Mouse (Mus musculus) heart, embryonic 14.5 days (tissue): ENCODE results near the gene Tmc4. TPM values are rescaled to one million over a fixed set of nuclear protein-coding genes. Genes with fewer than 3 reads are reported as not detected.

ENCODE experiments used
- ATAC-seq: fragments of 200-750 bp; cut with Nextera tagmentation; 2 replicates; pipeline ENCODE4 v1.8.0; 2017; ENCODE audit warnings: low read depth, moderate TSS enrichment; ENCODE audit not compliant: insufficient number of reproducible peaks, insufficient read depth, low FRiP score
- H3K27ac ChIP-seq, 2 experiments: fragments of 200-500 bp in 1 of 2; fragments of 300-500 bp in 1 of 2; sonication (generic) in 1 of 2; replicated peaks in 1 of 2; 2 replicates each; pipeline ENCODE4 v1.5.1; 2012 to 2014; ENCODE audit warnings: low read depth in 2 of 2, low read length in 2 of 2, control low read depth in 1 of 2, mild to moderate bottlenecking in 1 of 2, mixed read lengths in 1 of 2; ENCODE audit not compliant: control insufficient read depth in 1 of 2, insufficient read depth in 1 of 2
- H3K27me3 ChIP-seq: fragments of 300-500 bp; sonication (generic); 2 replicates; pipeline ENCODE4 v1.6.1; 2014; ENCODE audit warnings: mild to moderate bottlenecking, low read length, control low read depth; ENCODE audit not compliant: control insufficient read depth, insufficient read depth
- H3K36me3 ChIP-seq: fragments of 300-500 bp; sonication (generic); 2 replicates; pipeline ENCODE4 v1.6.1; 2014; ENCODE audit warnings: mild to moderate bottlenecking, control low read depth, low read length, mixed read lengths; ENCODE audit not compliant: control insufficient read depth, insufficient read depth
- H3K4me1 ChIP-seq, 2 experiments: fragments of 200-500 bp in 1 of 2; fragments of 300-500 bp in 1 of 2; sonication (generic) in 1 of 2; 2 replicates each; pipeline ENCODE4 v1.6.1; 2012 to 2014; ENCODE audit warnings: low read length in 2 of 2, control low read depth in 1 of 2, mixed read lengths in 1 of 2; ENCODE audit not compliant: control insufficient read depth in 2 of 2, insufficient read depth in 2 of 2
- H3K4me2 ChIP-seq: fragments of 300-500 bp; sonication (generic); 2 replicates; pipeline ENCODE4 v1.6.1; 2014; ENCODE audit warnings: mild to moderate bottlenecking, low read length
- H3K4me3 ChIP-seq, 2 experiments: fragments of 200-500 bp in 1 of 2; fragments of 300-500 bp in 1 of 2; sonication (generic) in 1 of 2; 2 replicates each; pipeline ENCODE4 v1.5.1; 2012 to 2014; ENCODE audit warnings: low read length in 2 of 2, mild to moderate bottlenecking in 2 of 2, control low read depth in 1 of 2, low read depth in 1 of 2, moderate library complexity in 1 of 2; ENCODE audit not compliant: control insufficient read depth in 1 of 2, insufficient read depth in 1 of 2
- H3K9ac ChIP-seq: fragments of 300-500 bp; sonication (generic); 2 replicates; pipeline ENCODE4 v1.6.1; 2014; ENCODE audit warnings: mild to moderate bottlenecking, low read length
- H3K9me3 ChIP-seq: fragments of 300-500 bp; sonication (generic); 2 replicates; pipeline ENCODE4 v1.6.1; 2016; ENCODE audit warnings: low read length, control low read depth; ENCODE audit not compliant: control insufficient read depth
- WGBS: fragments of 180-500 bp; shearing (Covaris S2); extraction: QIAGEN DNeasy Blood & Tissue Kit; methylation state at CpG from one replicate; pipeline ENCODE4 v1.1.7; 2014; 5-methylcytosine and 5-hydroxymethylcytosine counted together
- polyA plus RNA-seq: library from polyadenylated mRNA; unstranded; fragments of >200 nt; fragmentation: Nextera tagmentation; extraction: Ambion mirVana; gene quantifications from 2 replicates; pipeline ENCODE4 v1.2.1, GENCODE M21; 2014

The Tmc4 gene
- polyA plus RNA-seq, 1 experiment from 2014 or later, result 3.9 TPM

DNA sequence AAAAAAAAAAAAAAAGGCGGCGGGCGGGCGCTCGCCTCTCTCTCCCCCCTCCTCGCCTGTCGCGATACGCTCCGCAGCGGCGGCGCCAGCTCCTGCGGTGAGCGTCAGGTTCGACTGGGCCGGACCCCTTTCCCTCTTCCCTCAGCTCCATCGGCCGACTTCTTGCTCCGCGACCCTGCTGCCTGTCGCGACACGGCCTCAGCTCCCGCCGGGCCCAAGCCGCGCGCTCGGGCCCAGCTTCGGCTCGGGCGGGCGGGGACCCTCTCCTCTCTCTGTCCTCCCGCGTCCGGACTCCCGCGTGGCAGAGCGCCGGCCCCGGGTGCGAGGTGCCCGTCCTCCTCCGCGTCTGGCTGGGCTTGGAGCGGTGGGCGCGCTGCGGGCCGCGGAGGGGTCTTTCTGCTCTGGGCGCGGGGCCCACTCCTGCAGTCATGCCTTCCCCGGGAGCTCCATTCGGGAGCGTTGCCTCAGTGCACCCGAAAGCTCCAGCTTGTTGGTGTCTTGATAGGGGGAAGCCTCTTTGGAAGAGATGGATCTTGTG lies 31.8 kb downstream of the Tmc4 start:
- peak overlapping the region; percentile 80 for H3K4me2 ChIP-seq
- no peaks in the 10 kb centered on the region for H3K27me3 ChIP-seq
- peaks cover 12 to 24% of the 10 kb centered on the region in 2 experiments for H3K4me1 ChIP-seq
- WGBS, result 0% methylated on average over 40 of the region's 58 CpGs
- peak overlapping the region; percentile 90 to 93 for H3K4me3 ChIP-seq
- no peak for ATAC-seq
- H3K27ac ChIP-seq, result peak overlapping the region; percentile 97 to 98
- H3K9me3 ChIP-seq, result no peaks in the 10 kb centered on the region
- H3K36me3 ChIP-seq, result peaks cover 27% of the 10 kb centered on the region
- peak overlapping the region; percentile 98 for H3K9ac ChIP-seq

DNA sequence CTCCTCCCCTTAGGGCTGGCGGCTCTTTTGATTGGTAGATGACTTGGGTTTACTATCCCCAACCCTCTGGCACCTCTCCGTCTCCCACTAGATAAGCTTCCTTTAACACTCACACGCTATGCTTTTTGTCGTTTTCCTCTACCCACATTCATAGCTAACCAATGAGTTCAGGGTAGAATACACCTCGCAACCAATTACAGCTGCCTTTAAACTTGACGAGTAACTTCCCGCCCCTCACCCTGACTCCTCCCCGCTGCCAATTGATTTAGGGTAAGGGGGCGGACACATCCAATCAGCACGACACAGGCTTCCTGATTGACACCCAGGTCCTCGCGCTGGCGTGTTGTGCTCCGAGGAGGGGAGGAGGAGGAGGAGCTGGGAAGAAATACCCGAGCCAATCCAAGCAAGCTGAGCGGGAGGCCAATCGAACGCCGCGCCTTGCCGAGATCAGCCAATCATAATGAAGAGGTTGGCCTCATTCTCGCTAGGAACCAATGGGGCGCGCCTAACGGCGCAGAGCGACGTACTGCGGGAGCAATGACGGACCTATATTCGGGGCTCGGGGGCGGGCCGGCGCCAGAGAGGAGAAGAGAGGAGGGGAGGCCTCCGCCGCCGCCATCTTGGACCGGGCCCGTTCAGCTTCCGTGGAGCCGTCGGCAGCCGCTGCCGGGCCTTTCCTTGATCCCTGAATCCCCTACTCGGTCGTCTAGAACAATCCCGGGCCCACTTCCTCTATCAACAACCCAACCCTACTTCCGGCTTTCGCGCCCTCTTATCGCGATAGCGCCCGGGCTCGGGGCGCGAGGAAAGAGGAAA lies 32.5 kb downstream of the Tmc4 start, which contains the start of gene Cnot3:
Cnot3 (plus strand) TSS at position 597 of the 816 bp plus-strand sequence.
- Histone ChIP-seq H3K4me2 (peak within 1 kb of the TSS; percentile 80), H3K27me3 (no peaks in the 10 kb centered on the region), H3K36me3 (peaks cover 27% of the 10 kb centered on the region), H3K9ac (peak within 1 kb of the TSS; percentile 98), H3K27ac (peak within 1 kb of the TSS; percentile 97 to 98), H3K9me3 (no peaks in the 10 kb centered on the region), H3K4me3 (peak within 1 kb of the TSS; percentile 90 to 93), H3K4me1 (peaks cover 12 to 24% of the 10 kb centered on the region in 2 experiments)
- under 1% methylated on average over 54 of the region's 58 CpGs for WGBS
- ATAC-seq, result peak; percentile 98

DNA sequence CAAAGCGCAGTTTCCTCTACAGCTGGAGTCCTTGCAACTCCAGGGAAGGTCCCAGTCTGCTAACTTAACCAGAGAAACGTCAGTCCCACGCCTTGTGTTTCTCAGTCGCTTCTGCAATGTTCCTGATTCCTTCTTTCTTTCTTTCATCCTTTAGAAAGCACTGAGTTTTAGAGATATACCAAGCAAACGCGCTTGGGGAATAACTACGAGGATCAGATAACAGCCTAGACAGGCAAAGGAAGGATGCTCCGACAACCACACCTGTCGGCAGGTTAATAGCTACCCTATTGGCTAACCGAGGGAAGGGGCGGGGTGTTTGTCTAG lies 33.0 kb downstream of the Tmc4 start:
- Histone ChIP-seq H3K4me2 (peak overlapping the region; percentile 58), H3K4me1 (peaks cover 12 to 24% of the 10 kb centered on the region in 2 experiments), H3K36me3 (peaks cover 31% of the 10 kb centered on the region), H3K9ac (no peak overlapping the region), H3K27me3 (no peaks in the 10 kb centered on the region), H3K27ac (peak overlapping the region; percentile 9 to 53; a peak in 1 of 4 replicates), H3K4me3 (peak overlapping the region; percentile 35), H3K9me3 (no peaks in the 10 kb centered on the region)
- 2% methylated on average over 11 of the region's 11 CpGs for WGBS
- ATAC-seq, result no peak

DNA sequence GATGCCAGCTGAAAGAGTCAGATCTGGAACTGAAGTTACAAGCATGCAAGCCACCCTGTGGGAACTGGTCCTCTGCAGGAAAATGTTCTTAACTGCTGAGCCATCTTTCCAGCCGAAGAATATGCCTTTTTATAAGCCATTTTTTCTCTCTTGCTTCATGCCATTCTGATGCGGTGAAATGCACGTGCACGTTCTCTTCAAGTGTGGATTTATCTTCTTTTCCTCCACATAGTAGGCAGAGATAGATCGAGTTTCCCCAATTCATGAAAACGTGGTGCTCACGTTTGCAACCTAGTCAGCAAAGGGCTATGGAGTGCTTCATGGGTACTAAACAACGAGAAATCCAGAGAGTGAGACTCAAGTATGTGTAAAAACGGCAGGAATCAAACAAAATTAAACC lies 33.5 kb downstream of the Tmc4 start:
- Histone ChIP-seq H3K4me3 (peak overlapping the region in 1 of 2 experiments; percentile 35; a peak in 2 of 4 replicates), H3K4me1 (peaks cover 12 to 24% of the 10 kb centered on the region in 2 experiments), H3K9ac (no peak overlapping the region), H3K4me2 (peak overlapping the region; percentile 58), H3K9me3 (no peaks in the 10 kb centered on the region), H3K27ac (no peak overlapping the region), H3K27me3 (no peaks in the 10 kb centered on the region), H3K36me3 (peaks cover 33% of the 10 kb centered on the region)
- WGBS, result 22% methylated on average over 9 of the region's 9 CpGs
- ATAC-seq, result no peak

DNA sequence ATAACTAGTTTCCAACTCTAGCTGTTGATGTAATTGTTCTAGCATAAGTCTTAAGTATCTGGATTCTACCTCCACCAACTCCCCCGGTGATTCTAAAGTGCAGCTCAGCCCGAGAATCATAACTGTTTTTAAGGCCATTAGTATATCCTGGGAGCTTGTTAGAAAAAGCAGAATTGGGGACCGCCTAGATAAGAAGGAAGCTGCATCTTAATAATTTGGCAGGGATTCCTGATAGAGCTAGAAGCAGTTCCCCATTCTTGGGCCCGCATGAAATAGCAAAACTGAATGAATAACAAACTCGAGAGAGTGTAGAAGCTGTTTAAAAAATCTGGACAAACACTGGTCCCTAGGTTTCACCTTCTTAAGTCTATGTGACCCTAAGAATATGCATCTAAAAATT lies 33.9 kb downstream of the Tmc4 start:
- no peak for ATAC-seq
- Histone ChIP-seq H3K27ac (no peak overlapping the region), H3K9me3 (no peaks in the 10 kb centered on the region), H3K4me2 (no peak overlapping the region), H3K36me3 (peaks cover 33% of the 10 kb centered on the region), H3K4me3 (no peak overlapping the region), H3K9ac (no peak overlapping the region), H3K27me3 (no peaks in the 10 kb centered on the region), H3K4me1 (peaks cover 12 to 24% of the 10 kb centered on the region in 2 experiments)
- 66% methylated on average over 5 of the region's 5 CpGs for WGBS

DNA sequence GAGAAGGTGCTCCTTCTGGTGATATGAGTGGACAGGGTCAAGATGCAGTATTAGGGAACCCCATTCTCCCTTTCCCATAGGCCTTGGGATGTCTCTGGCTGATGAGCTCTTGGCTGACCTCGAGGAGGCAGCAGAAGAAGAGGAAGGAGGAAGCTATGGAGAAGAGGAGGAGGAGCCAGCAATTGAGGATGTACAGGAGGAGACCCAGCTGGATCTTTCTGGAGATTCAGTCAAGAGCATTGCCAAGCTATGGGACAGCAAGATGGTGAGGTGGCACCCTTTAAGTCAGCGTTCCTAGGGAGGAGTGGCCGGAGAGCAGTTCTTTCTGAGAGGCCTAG lies 46.9 kb downstream of the Tmc4 start:
- no peak overlapping the region for H3K27ac ChIP-seq
- H3K9me3 ChIP-seq, result no peaks in the 10 kb centered on the region

DNA sequence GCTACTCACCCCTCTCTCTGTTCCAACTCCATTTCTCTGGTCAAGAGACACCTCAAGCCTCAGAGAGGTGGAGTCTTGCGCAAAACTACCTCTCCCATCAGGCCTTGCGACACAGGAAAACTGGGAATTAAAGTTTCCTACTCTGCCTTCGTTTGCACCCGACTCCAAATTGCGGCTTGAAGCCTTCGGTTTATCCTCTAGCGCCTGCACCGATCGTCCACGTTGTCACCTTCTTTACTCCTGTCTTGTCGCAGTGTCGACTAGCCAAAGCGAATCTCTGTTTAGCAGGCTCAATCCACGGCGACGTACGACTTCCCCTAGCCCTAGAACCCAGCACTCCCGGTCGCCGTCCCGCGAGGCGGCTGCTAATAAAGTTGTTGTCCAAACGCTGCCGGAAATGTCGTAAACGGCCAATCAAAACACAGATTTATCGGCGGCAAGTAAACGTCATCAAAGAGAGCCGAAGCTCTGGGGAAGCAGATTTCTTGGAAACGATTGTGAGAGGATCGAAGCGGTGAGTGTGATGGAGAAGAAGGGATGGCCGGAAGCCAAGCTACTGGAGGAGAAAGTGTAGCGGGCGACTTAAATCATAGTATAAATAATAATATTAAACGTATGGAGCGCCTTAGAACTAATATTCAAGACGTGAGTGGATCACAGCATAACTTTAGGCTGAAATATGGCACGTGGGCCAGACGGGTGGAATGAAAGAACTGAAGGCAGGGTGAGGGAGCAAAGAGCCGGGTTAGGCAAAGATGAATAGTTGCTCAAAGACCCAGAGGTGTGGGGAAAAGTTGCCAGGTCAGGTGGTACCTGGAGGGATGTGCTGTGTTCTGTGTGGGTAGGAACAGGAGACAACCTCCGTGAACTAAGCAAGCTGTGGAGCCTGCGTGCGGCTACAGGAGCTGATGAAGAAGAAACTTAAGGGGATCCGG lies 47.5 kb downstream of the Tmc4 start, which contains the start of the genes Tfpt and Prpf31:
Tfpt (minus strand) TSS at position 387 of the 935 bp plus-strand sequence.
Prpf31 (plus strand) TSS at position 443 of the 935 bp plus-strand sequence.
- peak within 1 kb of the TSS; percentile 73 to 100 for H3K4me3 ChIP-seq
- WGBS, result under 1% methylated on average over 47 of the region's 47 CpGs
- peak; percentile 78 for ATAC-seq
- no peaks in the 10 kb centered on the region for H3K9me3 ChIP-seq
- peaks cover 10 to 18% of the 10 kb centered on the region in 2 experiments for H3K4me1 ChIP-seq
- peak within 1 kb of the TSS; percentile 76 to 98; a peak in 3 of 4 replicates for H3K27ac ChIP-seq
- peaks cover 47% of the 10 kb centered on the region for H3K36me3 ChIP-seq
- H3K27me3 ChIP-seq, result no peaks in the 10 kb centered on the region
- H3K9ac ChIP-seq, result peak within 1 kb of the TSS; percentile 75
- peak within 1 kb of the TSS; percentile 97 for H3K4me2 ChIP-seq

More for the DNA sequence above, 46.9 kb downstream of the Tmc4 start:
- Histone ChIP-seq H3K36me3 (peaks cover 47% of the 10 kb centered on the region), H3K27me3 (no peaks in the 10 kb centered on the region), H3K9ac (peak overlapping the region; percentile 75), H3K4me1 (peaks cover 10 to 18% of the 10 kb centered on the region in 2 experiments), H3K4me3 (peak overlapping the region; percentile 73 to 100), H3K4me2 (peak overlapping the region; percentile 97)
- no peak for ATAC-seq
- 59% methylated on average over 3 of the region's 3 CpGs for WGBS
